Mouse (Mus musculus): Measurements from ENCODE around the gene Islr.
"Not testable (repeated sequence)": the region's sequence is repeated elsewhere in the genome, so short reads cannot be mapped to it uniquely, and the experiment has no call there.

Islr gene

DNA sequence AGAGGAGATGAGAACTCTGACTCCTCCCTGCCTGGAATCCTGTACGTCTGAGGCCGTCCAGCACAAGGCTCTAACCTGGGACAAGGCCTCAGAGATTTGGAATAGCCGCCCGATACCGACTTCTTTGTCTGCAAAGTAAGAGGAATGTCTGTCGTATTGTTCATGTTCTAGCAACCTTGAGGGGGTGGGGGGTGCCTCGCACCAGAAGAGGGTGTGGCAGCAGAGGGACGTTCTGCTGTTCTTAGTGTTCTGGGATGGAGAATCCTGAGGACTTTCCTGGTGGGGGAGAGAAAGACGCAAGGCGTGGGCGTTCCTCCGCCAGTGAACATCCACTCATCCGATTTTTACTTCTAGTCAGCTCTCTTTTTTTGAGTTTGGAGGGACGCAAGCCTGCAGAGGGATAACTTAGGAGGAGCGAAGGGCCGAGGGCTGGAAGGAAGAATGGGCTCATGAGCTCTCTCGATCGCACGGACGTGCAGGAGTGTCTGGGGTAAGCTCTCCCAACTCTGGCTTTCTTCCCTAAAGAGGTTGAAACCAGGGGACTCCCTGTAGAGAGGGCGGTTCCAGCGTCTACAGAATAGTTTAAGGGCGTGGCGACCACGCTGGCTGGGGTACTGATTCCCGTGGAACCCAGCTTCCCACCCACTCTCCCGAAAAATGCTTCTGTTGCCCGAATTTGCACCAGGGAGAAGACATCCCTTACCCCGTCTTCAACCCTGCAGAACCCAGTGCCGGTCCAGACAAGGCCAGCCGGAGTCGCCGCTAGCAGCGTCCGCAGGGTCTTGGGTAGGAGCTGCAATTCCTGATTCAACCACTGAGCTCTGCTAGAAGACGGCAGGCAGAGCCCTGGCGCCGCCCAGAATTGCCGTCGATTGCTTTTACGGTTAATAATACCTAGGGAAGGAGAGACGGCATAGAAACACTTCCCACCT is at the start of gene Islr, which contains the start of gene Islr2:
TSS of gene Islr (minus strand) at position 791 of the 932 bp plus-strand sequence.
TSS of gene Islr2 (minus strand) at position 804 of the 932 bp plus-strand sequence.
- DNase-seq (ENCODE audit: low read depth, low spot score): peak; percentile 78

DNA sequence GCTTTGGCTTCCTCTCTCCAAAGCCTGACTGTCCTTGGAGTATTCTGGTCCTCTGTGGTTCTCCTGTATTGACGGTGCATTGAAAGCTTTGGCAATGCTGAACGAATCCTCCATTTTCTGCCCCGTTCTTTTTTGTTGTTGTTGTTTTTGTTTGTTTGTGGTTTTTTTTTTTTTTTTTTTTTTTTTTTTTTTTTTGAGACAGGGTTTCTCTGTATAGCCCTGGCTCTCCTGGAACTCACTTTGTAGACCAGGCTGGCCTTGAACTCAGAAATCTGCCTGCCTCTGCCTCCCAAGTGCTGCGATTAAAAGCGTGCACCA is 49.7 kb upstream of the Islr start:
- not testable (repeated sequence) for DNase-seq (ENCODE audit: low read depth, low spot score)

DNA sequence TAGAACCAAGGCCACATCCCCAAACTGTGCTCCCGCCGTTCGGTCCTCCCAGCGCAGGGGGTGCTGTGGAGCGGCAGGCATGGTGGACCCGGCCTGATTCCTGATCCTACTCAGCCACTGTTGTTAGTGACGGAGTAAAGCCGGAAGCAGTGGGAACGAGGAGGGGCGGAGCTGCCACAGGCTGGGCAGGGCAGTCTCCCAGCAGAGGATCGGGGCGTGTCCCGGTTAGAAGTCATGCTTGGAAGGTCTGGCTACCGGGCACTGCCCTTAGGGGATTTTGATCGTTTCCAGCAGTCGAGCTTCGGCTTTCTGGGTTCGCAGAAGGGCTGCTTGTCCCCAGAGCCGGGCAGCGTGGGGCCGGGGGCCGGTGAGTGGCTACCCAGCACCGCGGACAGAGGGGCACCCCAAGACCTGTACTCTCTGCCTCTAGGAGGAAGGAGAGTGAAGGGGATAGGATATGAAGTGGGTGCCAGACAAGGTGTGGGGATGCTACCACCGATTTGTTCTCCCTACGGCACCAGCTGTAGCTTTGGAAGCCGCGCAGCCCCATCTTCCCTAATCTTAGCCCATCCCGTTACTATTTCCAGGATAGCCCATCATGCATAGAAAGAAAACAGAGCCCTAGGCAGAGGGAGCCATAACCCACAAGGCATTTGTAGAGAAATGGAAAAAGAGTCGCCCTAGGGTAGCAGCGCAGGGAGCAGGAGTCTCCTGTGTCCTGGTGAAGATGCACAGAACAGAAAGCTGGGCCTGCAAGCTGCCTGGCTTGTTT is 49.1 kb upstream of the Islr start, which contains the start of gene Stoml1:
TSS of gene Stoml1 (plus strand) at position 132 of the 772 bp plus-strand sequence.
- peak; percentile 98 for DNase-seq (ENCODE audit: low read depth, low spot score)

DNA sequence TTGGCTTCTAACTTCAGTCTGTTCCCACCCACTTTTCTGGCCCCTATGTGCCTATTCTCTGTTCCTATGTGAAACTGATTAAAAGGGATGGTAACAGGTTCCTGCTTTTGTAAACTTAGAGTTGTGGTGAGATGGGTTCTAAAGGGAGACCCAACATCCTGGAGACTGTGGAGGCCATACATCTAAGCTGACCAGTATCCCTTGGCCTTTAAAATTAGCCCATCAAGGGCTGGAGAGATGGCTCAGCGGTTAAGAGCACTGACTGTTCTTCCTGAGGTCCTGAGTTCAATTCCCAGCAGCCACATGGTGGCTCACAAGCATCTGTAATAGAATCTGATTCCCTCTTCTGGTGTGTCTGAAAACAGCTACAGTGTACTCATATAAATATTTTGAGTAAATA is 46.6 kb upstream of the Islr start:
- DNase-seq (ENCODE audit: low read depth, low spot score): not testable (repeated sequence)

DNA sequence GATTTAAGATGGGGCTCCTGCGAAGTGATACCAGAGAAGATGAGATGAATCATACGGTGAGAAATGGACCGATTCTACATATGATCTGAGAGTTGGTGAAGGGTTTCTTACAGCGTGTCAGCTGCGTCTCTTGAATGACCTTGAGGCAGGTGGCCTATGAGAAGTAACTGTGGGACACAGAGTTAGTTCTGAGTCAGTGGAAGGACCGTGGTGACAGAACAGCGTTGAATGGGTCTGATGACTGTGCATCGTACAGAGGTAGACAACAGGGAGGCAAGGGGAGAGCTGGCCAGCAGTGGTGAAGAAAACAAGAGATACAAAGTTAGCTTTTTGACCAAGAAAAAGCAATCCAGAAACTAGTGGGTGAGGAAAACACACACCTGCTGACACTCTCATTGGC is 46.2 kb upstream of the Islr start:
- DNase-seq (ENCODE audit: low read depth, low spot score): no peak

DNA sequence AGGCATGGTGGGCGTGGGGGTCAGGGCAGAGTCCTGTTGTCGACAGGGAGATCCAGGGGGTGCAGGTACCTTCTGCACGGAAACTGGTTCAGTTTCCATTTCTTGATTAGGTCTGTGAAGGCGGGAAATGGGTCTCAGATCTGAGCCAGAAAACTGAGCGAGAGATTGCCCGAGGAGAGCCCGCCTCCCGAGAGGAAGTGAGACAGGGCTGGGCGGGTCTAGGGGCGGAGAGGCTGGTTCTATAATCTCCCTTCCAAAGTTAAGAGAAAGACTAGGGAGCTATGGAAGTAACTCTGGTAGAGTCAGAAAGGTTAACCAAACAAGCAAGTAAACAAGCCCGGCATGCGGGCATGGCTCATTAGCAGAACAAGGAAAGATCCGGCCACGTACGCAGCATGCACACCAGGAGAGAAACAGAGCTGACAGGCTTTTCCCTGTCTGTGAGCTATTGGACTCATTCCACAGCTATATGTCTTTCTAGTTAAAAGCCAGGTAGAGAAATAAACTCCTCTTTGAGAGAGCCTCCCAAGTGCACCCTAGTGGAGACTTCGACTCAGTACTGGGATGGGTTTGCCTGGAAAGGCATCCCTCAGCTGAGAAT is 45.6 kb upstream of the Islr start, which contains the start of gene Pml:
TSS of gene Pml (minus strand) at position 195 of the 601 bp plus-strand sequence.
- peak; percentile 78 for DNase-seq (ENCODE audit: low read depth, low spot score)

DNA sequence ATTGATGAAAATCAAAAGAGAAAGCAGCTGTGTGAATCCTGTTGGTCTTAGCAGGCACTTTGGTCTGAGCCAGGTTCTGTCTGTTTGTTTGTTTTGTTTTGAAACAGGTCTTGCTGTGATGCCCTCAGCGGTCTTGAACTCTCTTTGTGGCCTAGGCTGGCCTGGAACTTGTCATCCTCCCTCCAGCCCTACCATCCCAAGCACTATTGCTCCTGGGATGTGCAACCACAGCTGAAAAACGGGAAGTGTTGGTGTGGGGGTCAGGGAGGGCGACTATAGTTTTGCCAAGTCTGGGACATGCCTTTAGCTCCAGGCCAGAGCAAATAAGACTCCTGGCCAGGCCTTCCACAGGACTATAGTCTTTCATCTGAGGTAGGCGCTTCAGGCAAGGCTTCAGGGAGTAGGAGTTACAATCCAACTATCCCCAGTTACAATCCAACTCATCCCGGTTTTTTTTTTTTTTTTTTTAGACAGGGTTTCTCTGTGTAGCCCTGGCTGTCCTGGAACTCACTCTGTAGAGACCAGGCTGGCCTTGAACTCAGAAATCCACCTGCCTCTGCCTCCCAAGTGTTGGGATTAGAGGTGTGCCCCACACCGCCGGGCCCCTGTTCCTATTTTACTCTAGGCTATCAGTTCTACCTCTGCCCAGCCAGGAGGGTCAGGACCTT is 44.8 kb upstream of the Islr start:
- no peak for DNase-seq (ENCODE audit: low read depth, low spot score)

DNA sequence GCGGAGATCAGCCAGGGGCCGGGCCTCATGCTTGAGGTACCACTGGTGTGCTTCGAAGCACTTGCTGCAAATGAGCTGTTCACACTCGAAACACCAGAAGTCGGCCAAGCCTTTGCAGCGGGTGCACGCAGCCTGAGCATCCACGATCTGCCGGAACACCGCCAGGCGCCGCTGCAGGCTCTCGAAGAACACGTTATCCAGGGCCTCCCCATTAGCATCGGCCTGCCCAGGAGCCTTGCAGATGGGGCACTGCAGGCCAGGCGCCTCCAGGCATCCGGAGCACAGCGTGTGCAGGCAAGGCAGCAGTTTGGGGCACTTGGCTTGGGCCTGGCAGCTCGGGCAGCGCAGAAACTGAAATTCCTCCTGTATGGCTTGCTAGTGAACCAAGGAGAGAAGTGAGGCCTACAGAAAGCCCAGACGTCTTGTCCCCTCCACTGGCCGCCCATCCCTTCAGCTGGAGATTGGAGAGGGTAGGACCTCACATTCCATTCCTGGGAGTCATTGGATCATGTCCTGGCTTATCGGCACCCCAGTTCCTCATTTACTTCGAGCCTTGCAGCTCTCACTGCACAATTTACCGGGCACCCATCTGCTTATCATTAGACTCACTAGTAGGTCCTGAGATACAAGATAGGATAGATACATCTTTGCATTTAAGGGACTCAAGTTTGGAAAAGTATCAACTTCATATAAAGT is 43.1 kb upstream of the Islr start:
- peak; percentile 93 for DNase-seq (ENCODE audit: low read depth, low spot score)

DNA sequence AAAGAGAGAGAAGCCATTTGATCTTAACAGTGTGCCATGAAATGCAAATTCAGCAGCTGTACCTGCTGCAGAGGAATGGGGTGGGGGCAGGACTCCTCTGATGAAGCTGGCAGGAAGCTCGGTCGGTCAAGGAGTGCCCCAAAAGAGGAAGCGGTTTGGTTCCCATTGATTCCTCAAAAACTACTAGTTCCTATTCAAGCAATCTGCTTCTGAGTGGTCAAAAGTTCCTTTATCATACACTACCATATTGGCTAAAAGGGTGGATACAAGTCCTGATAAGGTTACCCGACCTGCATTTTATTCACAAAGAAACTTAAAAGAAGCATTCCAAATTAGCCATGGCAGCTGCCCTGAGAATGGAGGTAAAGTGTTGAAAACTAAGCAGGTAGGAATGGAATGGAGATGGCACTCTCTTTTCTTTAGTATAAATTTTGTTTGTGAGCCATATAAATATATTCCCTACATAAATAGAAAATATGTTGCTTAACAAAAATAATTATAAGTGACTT is 42.0 kb upstream of the Islr start:
- DNase-seq (ENCODE audit: low read depth, low spot score): no peak

DNA sequence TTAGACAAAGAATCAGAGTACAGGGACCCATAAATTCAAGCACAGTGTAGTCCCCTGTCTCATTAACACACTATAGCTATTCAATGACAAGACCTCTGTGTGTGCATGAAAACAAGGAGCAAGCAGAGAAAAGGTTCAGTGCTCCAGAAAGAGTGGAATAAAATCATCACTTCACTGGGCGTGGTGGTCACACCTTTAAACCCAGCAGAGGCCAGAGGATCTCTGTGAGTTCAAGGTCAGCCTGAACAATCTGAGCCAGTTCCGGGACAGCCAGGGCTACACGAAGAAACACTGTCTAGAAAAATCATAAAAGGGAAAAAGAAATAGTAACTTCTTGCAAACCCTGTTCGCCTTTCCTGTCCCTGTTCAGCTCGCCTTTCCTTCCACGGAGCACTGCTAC is 39.6 kb upstream of the Islr start:
- no peak for DNase-seq (ENCODE audit: low read depth, low spot score)

DNA sequence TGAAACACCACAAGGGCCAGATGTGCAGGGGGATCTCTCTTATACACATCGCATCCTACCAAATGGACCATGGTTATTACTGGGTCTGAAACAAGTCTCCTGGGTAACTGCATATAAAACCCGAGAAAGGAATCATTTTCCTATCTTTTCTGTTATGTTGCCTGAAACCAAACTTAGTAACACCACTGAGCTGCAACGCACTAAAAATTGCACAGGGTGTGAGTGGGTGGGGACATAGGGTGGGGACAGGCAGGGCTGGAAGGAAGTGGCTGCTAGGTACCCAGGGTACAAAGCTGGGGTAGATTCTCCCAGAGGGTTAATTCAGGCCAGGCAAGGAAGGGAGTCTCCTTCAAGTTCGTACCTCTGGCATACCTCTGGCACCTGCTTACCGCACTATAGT is 38.6 kb upstream of the Islr start:
- DNase-seq (ENCODE audit: low read depth, low spot score): peak; percentile 79

DNA sequence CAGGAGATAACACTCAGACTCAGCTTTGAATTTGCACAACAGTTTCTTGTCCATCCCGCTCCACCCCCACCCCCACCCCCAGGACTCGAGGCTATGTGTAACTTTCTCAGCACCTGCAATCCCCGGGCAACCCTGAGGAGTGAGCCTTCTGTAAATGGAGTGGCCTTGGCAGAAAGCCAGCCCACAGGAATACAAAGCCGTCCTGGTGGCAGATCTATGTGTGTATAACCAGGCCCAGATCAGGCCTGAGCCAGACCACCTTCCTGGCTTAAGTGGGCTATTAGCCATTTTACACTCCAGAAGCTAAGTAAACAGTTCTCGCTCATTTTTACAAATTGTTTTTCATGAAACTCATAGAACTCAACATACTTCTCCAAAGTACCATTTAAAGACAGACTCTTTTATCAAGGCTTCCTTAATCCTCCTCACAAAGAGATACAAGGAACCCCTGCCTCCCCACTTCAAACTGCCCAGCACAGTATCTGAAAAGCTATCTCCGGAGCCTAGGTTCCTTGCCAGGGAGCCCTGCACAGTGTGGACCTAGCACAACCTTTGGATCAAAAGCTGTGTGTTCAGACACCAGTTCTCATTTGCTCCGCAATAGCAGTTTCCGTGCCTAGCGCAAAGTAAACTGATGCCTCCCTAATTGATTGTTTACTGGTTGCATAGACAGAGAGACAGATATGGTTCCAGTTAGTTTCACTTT is 37.8 kb upstream of the Islr start:
- peak; percentile 51 for DNase-seq (ENCODE audit: low read depth, low spot score)

DNA sequence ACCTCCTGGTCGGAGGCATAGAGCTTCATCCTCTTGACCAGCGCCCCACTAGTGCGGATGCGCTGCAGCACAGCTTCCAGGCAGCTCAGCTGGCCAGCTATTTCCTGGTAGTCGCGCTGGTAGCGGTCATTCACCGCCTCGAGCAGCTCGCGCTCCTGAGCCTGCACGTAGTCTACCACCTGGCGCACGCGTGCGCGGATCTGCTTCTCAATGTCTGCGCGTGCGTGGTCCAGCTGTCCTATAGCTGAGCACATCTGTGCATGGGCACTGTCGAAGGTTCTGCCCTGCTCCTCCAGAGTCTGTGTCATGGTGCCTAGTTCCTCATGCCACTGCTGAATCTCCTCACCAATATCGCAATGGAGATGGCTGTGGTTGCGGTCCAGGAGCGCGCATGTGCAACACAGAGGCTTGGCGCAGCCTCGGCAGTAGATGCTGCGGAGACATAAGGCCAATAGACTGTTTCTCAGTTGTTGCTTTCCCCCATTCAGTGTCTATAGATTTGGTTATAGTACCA is 30.5 kb upstream of the Islr start:
- DNase-seq (ENCODE audit: low read depth, low spot score): no peak

DNA sequence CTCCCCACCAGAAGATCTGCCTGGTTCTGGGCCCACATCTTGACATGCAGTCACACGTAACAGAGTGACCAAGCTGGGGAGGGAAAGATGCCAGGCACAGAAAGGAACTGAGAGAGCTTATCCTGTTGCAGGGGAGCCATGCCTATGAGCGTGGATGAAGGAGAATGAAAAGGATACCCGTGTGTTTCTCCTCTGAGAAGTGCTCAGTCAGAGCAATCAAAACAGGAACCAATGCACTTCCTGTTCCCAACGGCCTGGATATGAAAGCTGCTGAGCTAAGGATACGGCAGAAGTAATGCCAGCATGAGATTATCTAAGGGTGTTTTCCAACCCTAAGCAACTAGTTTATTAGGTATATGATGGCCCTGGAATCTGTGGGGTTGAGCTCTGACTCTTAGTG is 28.3 kb upstream of the Islr start:
- no peak for DNase-seq (ENCODE audit: low read depth, low spot score)

DNA sequence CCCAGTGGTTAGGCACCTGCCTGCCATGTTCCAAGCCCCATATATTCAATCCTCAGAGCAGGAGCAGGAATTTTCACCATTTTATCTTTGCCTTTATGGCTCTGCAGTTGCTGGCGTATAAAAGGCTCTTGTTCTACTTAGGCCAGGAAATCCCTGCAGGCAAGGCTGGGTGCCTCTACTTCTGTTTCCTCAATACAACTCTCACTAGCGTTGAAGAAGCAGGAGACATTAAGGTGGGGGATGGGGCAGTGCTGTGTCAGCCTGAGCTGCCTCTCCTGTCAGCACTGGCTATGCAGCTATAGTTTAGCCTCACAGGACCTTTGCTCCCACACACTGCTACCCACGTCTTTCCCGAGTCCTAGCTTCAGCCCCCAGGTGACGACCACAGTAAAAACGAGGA is 27.6 kb upstream of the Islr start:
- no peak for DNase-seq (ENCODE audit: low read depth, low spot score)

DNA sequence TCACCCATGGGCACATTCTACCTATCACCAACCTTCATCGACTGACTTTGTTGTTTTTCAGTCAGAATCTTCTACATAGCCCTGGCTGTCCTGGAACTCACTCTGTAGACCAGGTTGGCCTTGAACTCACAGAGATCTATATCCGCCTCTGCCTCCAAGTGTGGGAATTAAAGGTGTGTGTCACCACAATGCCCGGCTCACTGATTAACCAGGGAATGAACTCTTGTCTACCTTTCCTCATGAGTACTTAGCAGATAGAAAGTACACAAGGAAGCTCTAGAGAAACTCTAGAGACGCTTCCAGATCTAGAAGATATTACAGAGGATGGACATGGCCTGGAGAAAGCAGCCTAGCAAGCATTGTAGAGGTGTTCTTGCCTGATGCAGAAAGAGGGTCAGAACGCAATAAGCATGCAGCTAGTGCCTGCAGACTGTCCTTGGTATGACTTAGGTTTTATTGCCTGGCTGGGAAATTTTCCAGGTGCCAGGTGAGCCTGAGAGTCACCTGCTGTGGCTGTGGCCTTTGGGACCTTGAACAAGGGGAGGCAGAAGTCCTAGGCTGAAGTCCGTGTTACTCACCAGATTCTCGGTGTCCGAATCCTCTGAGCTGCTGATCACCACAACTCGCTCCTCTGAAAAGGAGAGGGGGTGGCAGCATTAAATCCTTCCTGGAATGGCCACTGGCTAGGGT is 24.8 kb upstream of the Islr start:
- no peak for DNase-seq (ENCODE audit: low read depth, low spot score)

DNA sequence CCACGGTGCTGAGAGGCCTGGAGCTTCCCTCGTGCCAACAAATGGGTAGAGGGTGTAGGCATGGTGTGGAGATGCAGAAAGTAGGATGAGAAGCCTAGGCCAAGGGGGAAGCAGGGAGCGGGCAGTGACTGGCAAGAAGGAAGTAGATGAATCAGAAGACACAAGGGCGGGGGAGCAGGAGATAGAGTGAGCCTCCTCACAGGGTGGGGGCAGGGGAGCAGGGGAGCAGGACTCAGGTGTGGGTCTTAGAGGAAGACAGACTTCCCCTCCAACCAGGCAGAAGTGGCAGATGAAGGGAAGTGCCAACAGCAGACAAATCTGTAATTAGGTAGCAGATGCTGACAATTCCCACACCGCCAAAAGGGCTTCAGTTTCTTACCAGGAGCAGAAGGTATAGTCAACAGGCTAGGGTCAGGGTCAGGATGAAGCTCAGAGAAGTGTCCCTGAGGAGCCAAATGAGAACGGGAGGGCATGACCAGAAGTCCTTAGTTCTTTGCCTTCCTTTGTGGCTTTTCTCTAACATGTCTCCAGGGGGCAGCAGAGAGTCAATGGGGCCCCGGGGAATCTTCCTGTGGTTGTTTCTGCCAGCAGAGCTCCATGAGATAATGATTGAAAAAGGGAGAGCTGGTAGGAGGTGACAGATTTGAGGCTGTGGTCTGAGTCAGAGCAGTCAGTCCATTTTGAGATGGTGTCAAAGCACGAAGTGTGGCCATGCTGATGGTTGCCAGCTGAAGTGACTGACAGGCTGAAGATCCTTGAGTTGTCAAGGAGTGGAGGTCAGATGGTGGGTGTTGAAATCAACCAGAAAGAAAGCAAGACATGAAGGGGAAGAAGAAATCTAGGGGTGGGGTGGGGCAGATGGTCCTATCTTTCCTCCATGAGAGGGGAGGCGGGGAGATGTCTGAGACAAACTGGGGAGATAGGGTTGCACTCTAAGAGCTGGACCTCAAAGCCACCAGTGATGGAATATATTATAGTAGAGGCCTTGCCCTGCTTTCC is 22.1 kb upstream of the Islr start:
- peak; percentile 63 for DNase-seq (ENCODE audit: low read depth, low spot score)

DNA sequence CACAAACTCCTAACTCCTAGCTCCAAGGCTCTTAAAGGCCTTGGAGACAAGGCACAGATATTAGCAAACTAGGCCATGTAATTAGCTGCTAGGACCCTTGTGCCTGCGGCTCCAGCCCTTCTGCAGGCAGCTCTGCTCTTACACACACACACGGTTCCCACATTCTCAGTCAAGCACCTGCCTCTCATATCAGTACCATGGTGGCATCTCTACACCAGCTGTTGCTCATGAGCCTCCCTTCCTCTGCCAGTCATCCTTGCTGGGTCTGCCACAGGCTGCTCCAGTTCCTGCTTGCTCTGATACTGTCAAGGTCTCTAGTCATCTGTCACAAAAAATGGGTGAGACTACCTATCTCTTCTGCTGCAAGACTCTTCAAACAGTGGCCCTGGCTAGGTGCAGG is 20.2 kb upstream of the Islr start:
- no peak for DNase-seq (ENCODE audit: low read depth, low spot score)

Measured in brain, adult 2 months (tissue).